Mouse (Mus musculus) neural tube, embryonic 11.5 days (tissue): ENCODE data around the gene Bglap3. TPM values are rescaled to one million over a fixed set of nuclear protein-coding genes. Genes with fewer than 3 reads are reported as not detected.
"Not testable (repeated sequence)": the region's sequence is repeated elsewhere in the genome, so short reads cannot be mapped to it uniquely, and the experiment has no call there.

ENCODE experiments used
- ATAC-seq: fragments of 200-750 bp; cut with Nextera tagmentation; 2 replicates; pipeline ENCODE4 v1.8.0; 2017; ENCODE audit warnings: moderate number of reproducible peaks, mild to moderate bottlenecking, moderate TSS enrichment, moderate library complexity; ENCODE audit not compliant: insufficient read depth, low FRiP score, low TSS enrichment
- DNase-seq: peaks from one replicate; pipeline ENCODE4 v3.0.0-alpha.2; 2015; ENCODE audit warnings: low spot score
- H3K27ac ChIP-seq: fragments of 300-500 bp; sonication (generic); 2 replicates; pipeline ENCODE4 v1.5.1; 2014; ENCODE audit warnings: low read depth, mild to moderate bottlenecking, low read length
- H3K27me3 ChIP-seq: fragments of 300-500 bp; sonication (generic); 2 replicates; pipeline ENCODE4 v1.6.1; 2014; ENCODE audit warnings: mild to moderate bottlenecking, low read length, mixed read lengths; ENCODE audit not compliant: control insufficient read depth, insufficient read depth
- H3K36me3 ChIP-seq: fragments of 300-500 bp; sonication (generic); 2 replicates; pipeline ENCODE4 v1.6.1; 2014; ENCODE audit warnings: mild to moderate bottlenecking, low read length, moderate library complexity, mixed read lengths; ENCODE audit not compliant: control insufficient read depth, insufficient read depth
- H3K4me1 ChIP-seq: fragments of 300-500 bp; sonication (generic); 2 replicates; pipeline ENCODE4 v1.6.1; 2014; ENCODE audit warnings: low read length, mixed read lengths; ENCODE audit not compliant: control insufficient read depth, insufficient read depth
- H3K4me2 ChIP-seq: fragments of 300-500 bp; sonication (generic); 2 replicates; pipeline ENCODE4 v1.6.1; 2014; ENCODE audit warnings: low read depth, mild to moderate bottlenecking, moderate library complexity
- H3K4me3 ChIP-seq: fragments of 300-500 bp; sonication (generic); 2 replicates; pipeline ENCODE4 v1.5.1; 2014; ENCODE audit warnings: low read depth, low read length
- H3K9ac ChIP-seq: fragments of 300-500 bp; sonication (generic); 2 replicates; pipeline ENCODE4 v1.6.1; 2014; ENCODE audit warnings: mild to moderate bottlenecking, low read length
- H3K9me3 ChIP-seq: fragments of 300-500 bp; sonication (generic); 2 replicates; pipeline ENCODE4 v1.6.1; 2016; ENCODE audit warnings: low read length; ENCODE audit not compliant: control insufficient read depth
- WGBS: fragments of 180-500 bp; shearing (Covaris S2); extraction: QIAGEN DNeasy Blood & Tissue Kit; methylation state at CpG from one replicate; pipeline ENCODE4 v1.1.7; 2014; 5-methylcytosine and 5-hydroxymethylcytosine counted together
- polyA plus RNA-seq: library from polyadenylated mRNA; unstranded; fragments of >200 nt; fragmentation: Nextera tagmentation; extraction: Ambion mirVana; gene quantifications from 2 replicates; pipeline ENCODE4 v1.2.1, GENCODE M21; 2014

Gene Bglap3
- polyA plus RNA-seq, 1 experiment from 2014 or later, result 0.31 TPM

GRCm38 (mm10) chr3:88367517-88367916 lies 5.0 kb downstream of the Bglap3 start:
- H3K27ac ChIP-seq, H3K9me3 ChIP-seq, H3K9ac ChIP-seq, DNase-seq, H3K4me3 ChIP-seq, H3K4me1 ChIP-seq, H3K4me2 ChIP-seq, ATAC-seq, H3K36me3 ChIP-seq: not testable (repeated sequence)
- WGBS, result 48% methylated on average over 3 of the region's 7 CpGs
- peaks cover 15% of the 10 kb centered on the region for H3K27me3 ChIP-seq

DNA sequence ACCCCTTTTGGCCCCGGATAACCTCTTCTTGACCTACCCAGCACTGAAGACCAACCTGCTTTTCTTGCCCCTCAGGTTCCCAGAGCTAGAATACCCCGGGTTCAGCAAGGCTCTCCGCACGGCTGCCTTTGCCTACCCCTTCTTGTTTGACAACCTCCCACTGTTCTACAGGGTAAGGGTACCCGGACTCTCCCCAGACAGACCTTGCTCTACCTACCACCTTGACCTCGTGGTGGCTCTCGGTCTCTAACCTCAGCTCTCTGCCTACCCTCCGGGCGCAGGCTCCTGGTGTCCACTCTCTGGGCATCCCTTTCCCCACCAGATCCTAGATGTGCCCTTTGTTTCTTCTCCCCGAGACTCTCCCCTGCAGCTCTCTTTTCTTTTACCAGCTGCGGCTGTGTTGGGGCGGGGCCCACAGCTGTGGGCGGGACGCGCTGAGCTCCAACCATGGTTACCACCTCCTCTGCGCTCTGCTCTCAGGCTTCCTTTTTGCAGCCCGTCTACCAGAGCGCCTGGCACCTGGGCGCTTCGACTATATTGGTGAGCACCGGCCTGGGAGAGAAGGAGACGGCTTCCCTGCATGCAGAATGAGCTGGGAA lies 5.6 kb downstream of the Bglap3 start:
- not testable (repeated sequence) for H3K9ac ChIP-seq, H3K36me3 ChIP-seq, H3K9me3 ChIP-seq, H3K4me1 ChIP-seq, H3K4me3 ChIP-seq, H3K27ac ChIP-seq
- DNase-seq (peak; percentile 63), ATAC-seq (peak; percentile 79)
- WGBS, result 3% methylated on average over 18 of the region's 22 CpGs
- Histone ChIP-seq H3K4me2 (peak overlapping the region; percentile 13; the same call in 1 of the 2 replicates), H3K27me3 (peaks cover 15% of the 10 kb centered on the region)

GRCm38 (mm10) chr3:88365705-88366361 lies 6.7 kb downstream of the Bglap3 start:
- DNase-seq (no peak), ATAC-seq (0 out of 2 replicates have a peak, but pooled peaks have one; percentile 4)
- Histone ChIP-seq H3K4me1 (no peaks in the 10 kb centered on the region), H3K9ac (no peak overlapping the region), H3K27me3 (peaks cover 15% of the 10 kb centered on the region), H3K27ac (no peak overlapping the region), H3K4me2 (no peak overlapping the region), H3K9me3 (no peaks in the 10 kb centered on the region; the same call in 1 of the 2 replicates), H3K36me3 (peaks cover 9% of the 10 kb centered on the region), H3K4me3 (no peak overlapping the region)
- WGBS, result 34% methylated on average over 34 of the region's 34 CpGs

GRCm38 (mm10) chr3:88364337-88364736 lies 8.2 kb downstream of the Bglap3 start, which contains the start of gene Paqr6:
Paqr6 (plus strand) TSS chr3:88364584.
- DNase-seq (peak; percentile 48), ATAC-seq (no peak)
- H3K4me2 ChIP-seq, result no peak within 1 kb of the TSS
- no peak within 1 kb of the TSS for H3K27ac ChIP-seq
- no peak within 1 kb of the TSS for H3K4me3 ChIP-seq
- no peak within 1 kb of the TSS for H3K9ac ChIP-seq
- peaks cover 15% of the 10 kb centered on the region for H3K27me3 ChIP-seq
- peaks cover 14% of the 10 kb centered on the region for H3K36me3 ChIP-seq
- WGBS, result under 1% methylated on average over 14 of the region's 16 CpGs
- no peaks in the 10 kb centered on the region for H3K9me3 ChIP-seq
- H3K4me1 ChIP-seq, result no peaks in the 10 kb centered on the region

DNA sequence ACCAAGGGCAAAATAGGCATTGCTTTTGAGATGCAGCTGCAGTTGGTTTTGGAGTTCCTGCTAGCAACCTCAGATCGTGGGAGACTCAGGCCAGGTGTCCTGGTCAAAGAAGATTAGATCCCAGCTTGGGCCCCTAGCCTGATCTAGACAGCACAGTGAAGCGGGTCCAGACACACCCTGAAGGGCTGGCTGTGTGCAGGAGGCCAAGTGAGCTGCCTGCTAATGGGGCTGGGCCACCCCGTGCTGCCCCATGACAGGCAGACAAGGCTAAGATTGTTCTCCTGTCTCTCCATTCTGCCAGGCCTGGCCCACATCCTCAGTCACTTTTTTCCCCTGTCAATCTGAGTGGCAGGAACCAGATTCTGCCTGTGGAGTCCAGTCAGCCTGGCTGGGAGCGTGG lies 8.8 kb downstream of the Bglap3 start:
- no peak overlapping the region for H3K9ac ChIP-seq
- H3K27me3 ChIP-seq, result peaks cover 15% of the 10 kb centered on the region
- no peaks in the 10 kb centered on the region for H3K4me1 ChIP-seq
- H3K4me2 ChIP-seq, result no peak overlapping the region
- H3K4me3 ChIP-seq, result no peak overlapping the region
- DNase-seq (no peak), ATAC-seq (no peak)
- peaks cover 18% of the 10 kb centered on the region for H3K36me3 ChIP-seq
- 70% methylated on average over 4 of the region's 4 CpGs for WGBS
- H3K9me3 ChIP-seq, result no peaks in the 10 kb centered on the region
- no peak overlapping the region for H3K27ac ChIP-seq

DNA sequence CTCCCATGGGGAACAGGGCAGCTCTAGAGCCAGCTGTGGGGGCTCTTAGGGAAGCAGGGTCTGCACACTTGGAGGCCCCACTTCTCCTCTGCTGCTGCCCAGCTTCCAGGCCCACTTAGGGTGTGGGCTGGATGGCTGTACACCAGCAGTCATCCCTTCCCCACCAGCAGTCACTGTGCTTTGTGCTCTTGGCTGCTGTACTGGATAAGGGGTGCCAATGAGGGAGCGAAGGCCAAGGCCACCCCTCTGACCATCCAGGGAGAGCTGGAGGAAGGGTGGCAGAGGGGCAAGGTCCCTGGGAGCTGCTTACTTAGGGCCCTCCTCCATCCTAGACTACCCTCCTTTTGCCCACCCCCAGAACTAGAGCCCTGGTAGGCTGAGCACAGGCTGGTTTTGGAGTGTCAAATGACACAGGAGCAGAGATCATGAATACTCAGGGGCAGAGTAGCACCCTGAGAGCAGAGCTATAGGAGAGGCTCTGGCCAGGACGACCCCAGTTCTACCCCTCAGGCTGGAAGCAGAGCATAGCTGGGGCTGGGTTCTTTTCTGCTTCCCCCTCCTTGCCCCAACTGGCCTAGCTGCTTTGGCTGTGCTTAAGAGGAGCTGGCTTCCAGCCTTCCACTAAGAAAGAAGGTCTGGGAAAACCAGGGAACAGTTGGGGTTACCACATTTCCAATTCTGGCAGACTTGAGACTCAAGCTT lies 10.8 kb downstream of the Bglap3 start:
- peaks cover 27% of the 10 kb centered on the region for H3K36me3 ChIP-seq
- DNase-seq (peak; percentile 6), ATAC-seq (no peak)
- no peak overlapping the region for H3K4me3 ChIP-seq
- peaks cover 15% of the 10 kb centered on the region for H3K27me3 ChIP-seq
- H3K9me3 ChIP-seq, result no peaks in the 10 kb centered on the region
- H3K4me2 ChIP-seq, result no peak overlapping the region
- H3K27ac ChIP-seq, result no peak overlapping the region
- no peaks in the 10 kb centered on the region for H3K4me1 ChIP-seq
- WGBS, result 86% methylated on average over 2 of the region's 2 CpGs
- no peak overlapping the region for H3K9ac ChIP-seq

DNA sequence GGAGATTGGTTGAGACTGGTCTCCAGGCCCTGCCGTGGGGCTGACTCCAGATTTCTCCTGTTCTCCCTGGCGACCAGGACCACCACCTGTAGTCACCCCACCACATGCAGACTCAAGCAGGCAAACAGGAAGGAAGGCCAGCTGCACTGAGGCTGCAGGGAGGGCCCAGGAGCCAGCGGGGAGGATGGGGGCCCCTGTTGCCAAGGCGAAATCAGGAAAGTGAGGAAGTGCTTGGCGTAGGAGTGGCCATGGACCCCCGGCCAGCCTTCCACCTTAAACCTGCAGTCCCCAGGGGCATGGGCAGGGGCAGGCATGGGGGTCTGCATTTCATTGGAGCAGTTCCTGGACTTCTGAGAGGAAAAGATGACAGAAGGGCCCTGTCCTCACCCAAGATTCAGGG lies 11.4 kb downstream of the Bglap3 start:
- Histone ChIP-seq H3K4me3 (no peak overlapping the region), H3K36me3 (peaks cover 34% of the 10 kb centered on the region), H3K27me3 (peaks cover 15% of the 10 kb centered on the region), H3K9me3 (no peaks in the 10 kb centered on the region), H3K4me1 (no peaks in the 10 kb centered on the region), H3K9ac (no peak overlapping the region), H3K4me2 (no peak overlapping the region), H3K27ac (no peak overlapping the region)
- 84% methylated on average over 6 of the region's 6 CpGs for WGBS
- DNase-seq (peak; percentile 10), ATAC-seq (no peak)

- peaks cover 39% of the 10 kb centered on the region for H3K36me3 ChIP-seq
- no peaks in the 10 kb centered on the region for H3K9me3 ChIP-seq
- no peak overlapping the region for H3K27ac ChIP-seq
- no peaks in the 10 kb centered on the region for H3K4me1 ChIP-seq
- H3K4me2 ChIP-seq, result no peak overlapping the region
- peaks cover 9% of the 10 kb centered on the region; the same call in 1 of the 2 replicates for H3K27me3 ChIP-seq
- 70% methylated on average over 3 of the region's 3 CpGs for WGBS
- no peak for DNase-seq
- no peak overlapping the region for H3K9ac ChIP-seq
- H3K4me3 ChIP-seq, result no peak overlapping the region
- ATAC-seq, result no peak
These were observed 12.6 kb downstream of the Bglap3 start for GRCm38 (mm10) chr3:88359989-88360388.
